Mouse (Mus musculus): ENCODE measurements around the gene Id3. TPM values are rescaled to one million over a fixed set of nuclear protein-coding genes. Genes with fewer than 3 reads are reported as not detected.

Gene Id3
- polyA plus RNA-seq, 1 experiment = 33.8 TPM

DNA sequence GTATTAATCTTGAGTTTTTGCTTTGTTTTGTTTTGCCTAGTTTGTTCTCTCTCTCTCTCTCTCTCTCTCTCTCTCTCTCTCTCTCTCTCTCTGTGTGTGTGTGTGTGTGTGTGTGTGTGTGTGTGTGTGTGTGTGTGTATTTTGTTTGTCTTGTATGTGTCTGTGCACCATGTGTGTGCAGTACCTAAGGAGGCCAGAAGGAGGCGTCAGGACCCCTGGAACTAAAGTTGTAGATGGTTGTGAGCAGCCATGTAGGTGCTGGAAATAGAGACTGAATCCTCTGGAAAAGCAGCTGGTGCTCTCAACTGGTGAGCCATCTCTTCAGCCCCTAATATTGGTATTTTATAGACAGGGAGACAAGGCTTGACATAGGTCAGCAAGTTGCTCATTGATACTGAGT, 13.5 kb upstream of the Id3 start:
- Histone ChIP-seq H3K4me1 (ENCODE audit: control insufficient read depth, insufficient read depth, low read length) (no peaks in the 10 kb centered on the region; the same call in 1 of the 2 replicates), H3K27ac (ENCODE audit: control insufficient read depth, insufficient read depth, low read depth, low read length, poor library complexity) (no peak overlapping the region), H3K4me3 (replicated peaks; ENCODE audit: control insufficient read depth, low read depth, low read length) (no peak overlapping the region)
- 69% methylated on average over 1 of the region's 1 CpGs for WGBS
- TF ChIP-seq POLR2A (IDR thresholded peaks at IDR 0.05; ENCODE audit: borderline replicate concordance, control insufficient read depth, low read depth, low read length) (no peak), CTCF (IDR thresholded peaks at IDR 0.05; ENCODE audit: control insufficient read depth, insufficient read depth, low read length) (no peak)

DNA sequence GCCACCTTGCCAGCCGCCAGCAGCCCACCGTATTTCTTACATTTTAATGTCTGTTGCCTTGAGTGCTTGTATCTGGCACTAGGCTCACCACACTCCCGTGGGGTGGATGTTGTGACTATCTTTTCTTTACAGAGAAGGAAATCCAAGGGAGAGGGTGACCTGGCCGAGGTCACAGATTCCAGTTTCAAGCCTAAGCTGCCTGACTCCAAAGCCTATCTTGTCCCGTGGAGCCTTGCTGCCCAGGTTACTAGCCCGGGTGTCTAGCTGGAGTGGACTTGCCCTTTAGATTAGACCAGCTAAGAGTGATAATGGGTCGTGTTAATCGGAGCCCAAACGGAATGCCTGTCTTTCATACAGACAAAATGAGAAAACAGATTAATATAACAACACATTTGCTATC, 9.5 kb upstream of the Id3 start:
- 28% methylated on average over 9 of the region's 9 CpGs for WGBS
- no peaks in the 10 kb centered on the region for H3K4me1 ChIP-seq (ENCODE audit: control insufficient read depth, insufficient read depth, low read length)
- H3K27ac ChIP-seq (ENCODE audit: control insufficient read depth, insufficient read depth, low read depth, low read length, poor library complexity) = no peak overlapping the region
- no peak overlapping the region for H3K4me3 ChIP-seq (replicated peaks; ENCODE audit: control insufficient read depth, low read depth, low read length)
- TF ChIP-seq POLR2A (IDR thresholded peaks at IDR 0.05; ENCODE audit: borderline replicate concordance, control insufficient read depth, low read depth, low read length) = no peak
- no peak for TF ChIP-seq CTCF (IDR thresholded peaks at IDR 0.05; ENCODE audit: control insufficient read depth, insufficient read depth, low read length)

DNA sequence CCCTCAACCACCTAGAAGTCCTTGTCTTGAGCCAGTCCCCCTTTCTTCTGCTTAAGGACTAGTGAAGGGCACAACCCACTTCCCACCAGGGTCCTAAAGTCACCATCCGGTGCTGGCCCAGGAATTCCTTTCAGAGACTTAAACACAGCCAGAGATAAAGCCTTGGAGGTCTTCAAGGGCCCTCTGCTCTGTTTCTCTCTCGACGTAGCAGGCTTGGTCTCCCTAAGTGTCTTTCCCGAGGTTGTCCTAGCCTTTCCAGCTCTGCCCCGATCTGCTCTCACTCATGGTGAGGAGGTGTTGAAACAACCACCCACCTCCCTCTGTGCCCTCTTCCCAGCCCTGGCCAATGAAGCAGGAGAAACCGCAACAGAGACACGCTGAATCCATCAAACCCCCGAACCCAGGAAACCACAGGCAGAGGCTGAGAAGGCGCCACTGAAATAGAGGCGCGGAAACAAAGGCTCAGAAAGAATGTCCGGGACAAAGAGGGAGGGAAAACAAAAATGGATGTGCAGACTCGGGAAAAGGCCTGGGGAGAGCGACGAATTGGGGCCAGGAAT, 8.8 kb upstream of the Id3 start:
- no peak overlapping the region for H3K4me3 ChIP-seq (replicated peaks; ENCODE audit: control insufficient read depth, low read depth, low read length)
- no peak overlapping the region for H3K27ac ChIP-seq (ENCODE audit: control insufficient read depth, insufficient read depth, low read depth, low read length, poor library complexity)
- H3K4me1 ChIP-seq (ENCODE audit: control insufficient read depth, insufficient read depth, low read length) = no peaks in the 10 kb centered on the region
- WGBS = 1% methylated on average over 15 of the region's 15 CpGs
- TF ChIP-seq POLR2A (IDR thresholded peaks at IDR 0.05; ENCODE audit: borderline replicate concordance, control insufficient read depth, low read depth, low read length) (no peak), CTCF (IDR thresholded peaks at IDR 0.05; ENCODE audit: control insufficient read depth, insufficient read depth, low read length) (no peak)

DNA sequence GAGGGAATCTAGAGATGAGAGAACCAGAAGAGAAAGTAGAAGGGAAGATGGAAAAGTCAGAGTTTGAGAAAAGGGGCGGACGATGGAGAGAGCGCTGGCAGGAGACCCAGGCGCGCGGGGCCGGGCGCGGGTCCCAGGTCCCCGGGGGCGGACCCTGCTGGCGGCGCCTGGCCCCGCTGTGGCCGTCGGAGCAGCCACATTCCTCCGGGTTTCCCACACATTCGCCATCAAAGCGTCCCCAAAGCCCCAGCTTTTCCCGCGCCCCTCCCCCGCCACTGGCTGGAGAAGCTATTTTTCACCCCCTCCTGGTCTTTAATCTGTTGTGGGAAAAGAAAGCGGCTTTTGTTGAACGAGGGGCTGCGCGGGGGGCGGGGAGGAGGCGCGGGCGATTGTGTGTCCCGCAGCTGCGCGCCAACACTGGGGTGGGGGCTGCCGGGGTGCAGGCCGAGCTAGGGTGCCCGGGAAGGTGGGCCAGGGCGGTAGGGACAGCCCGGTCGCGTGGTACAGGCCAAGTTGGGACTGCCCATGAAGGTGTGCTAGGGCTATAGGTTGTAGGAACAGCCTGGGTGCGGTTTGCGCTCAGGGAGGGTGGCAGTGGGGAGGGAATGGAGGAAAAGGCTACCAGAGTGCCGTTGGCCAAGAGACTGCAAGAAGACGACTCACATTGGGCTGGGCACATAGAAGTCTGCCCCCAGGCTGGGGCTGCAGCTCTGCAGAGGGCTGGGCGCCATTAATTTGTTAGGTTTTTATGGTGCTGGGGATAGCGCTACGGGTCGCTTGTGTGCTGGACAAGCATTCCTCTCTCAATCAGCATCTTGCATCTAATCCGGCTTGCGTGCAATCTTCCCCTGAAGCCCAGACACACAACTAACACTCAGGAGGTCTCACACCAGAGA, 8.1 kb upstream of the Id3 start:
- Histone ChIP-seq H3K4me3 (replicated peaks; ENCODE audit: control insufficient read depth, low read depth, low read length) (no peak overlapping the region), H3K27ac (ENCODE audit: control insufficient read depth, insufficient read depth, low read depth, low read length, poor library complexity) (no peak overlapping the region), H3K4me1 (ENCODE audit: control insufficient read depth, insufficient read depth, low read length) (no peaks in the 10 kb centered on the region)
- TF ChIP-seq CTCF (IDR thresholded peaks at IDR 0.05; ENCODE audit: control insufficient read depth, insufficient read depth, low read length) (no peak), POLR2A (IDR thresholded peaks at IDR 0.05; ENCODE audit: borderline replicate concordance, control insufficient read depth, low read depth, low read length) (no peak)
- WGBS = 16% methylated on average over 50 of the region's 50 CpGs

DNA sequence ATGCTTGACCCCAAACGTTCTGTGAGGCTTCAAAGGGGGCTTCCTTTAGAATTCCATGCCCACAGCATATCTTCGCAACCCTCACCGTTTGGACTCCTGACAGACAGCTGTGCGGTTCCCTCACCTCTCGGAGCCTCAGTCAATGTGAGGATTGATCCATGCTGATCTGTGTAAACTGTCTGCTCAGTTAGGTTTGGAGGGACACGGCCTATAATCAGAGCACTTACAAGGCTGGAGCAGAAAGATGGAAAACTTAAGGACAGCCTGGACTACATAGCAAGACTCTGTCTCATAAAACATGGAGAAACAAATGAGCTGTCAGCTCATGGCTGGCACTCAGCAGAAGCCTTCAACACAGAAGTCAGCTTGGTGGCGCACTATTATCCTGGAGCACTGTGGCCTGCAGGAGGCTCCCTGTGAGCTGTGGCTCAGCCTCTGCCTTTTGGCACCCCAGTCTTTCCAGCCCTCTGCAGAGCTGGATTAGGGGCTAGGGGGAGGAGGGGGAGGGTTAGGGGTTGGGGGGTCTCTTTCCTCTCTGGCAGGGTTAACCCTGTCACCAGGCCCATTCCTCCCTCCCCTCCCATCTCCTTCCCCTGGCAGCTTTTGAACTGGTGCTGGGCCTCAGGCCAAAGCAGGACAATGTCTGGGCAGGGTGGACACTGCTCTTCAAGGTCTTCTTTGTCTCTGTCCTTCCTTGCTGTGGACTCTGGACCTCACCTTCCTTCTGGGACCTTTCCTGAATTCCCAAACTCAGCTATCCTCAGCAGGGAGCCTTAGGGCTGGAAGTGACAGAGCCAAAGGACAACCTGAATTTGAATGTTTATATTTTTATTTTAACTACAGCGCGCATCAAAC, 7.2 kb upstream of the Id3 start:
- no peak overlapping the region for H3K27ac ChIP-seq (ENCODE audit: control insufficient read depth, insufficient read depth, low read depth, low read length, poor library complexity)

DNA sequence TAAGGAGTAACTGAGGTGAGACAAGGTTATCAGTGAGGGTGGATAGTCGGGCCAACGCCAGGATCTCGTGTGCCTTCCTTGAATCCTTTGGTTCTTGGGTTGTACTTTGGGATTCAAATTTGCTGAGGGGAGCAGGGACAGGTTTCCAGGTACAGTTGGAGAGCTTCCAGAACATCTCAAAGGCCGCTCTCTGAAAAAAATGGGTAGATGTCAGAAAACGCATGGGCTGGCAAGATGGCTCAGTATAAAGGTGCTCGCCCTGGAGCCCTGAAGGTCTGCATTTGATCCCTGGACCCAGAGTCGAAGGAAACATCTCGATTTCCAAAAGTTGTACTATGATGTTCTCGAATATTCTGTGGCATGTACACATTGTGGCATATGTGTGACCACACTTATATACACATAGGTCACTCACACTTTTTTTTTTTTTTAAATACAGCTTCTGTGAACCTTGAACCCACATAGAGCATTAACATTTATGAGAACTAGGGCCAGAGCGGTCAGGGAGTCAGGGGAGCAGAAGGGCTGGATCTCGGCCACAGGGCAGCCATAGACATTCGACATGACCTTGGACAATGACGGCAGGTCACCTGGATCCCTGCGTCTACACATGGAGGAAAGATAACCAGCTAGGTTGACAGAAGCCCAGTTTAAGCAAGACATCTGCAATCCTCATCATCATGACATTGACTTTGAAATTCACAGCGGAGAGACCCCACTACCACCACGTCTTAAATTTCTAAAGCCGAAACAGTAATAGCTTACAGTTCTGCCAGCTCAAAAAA, 3.8 kb upstream of the Id3 start:
- no peaks in the 10 kb centered on the region for H3K4me1 ChIP-seq (ENCODE audit: control insufficient read depth, insufficient read depth, low read length)
- TF ChIP-seq CTCF (IDR thresholded peaks at IDR 0.05; ENCODE audit: control insufficient read depth, insufficient read depth, low read length) (no peak), POLR2A (IDR thresholded peaks at IDR 0.05; ENCODE audit: borderline replicate concordance, control insufficient read depth, low read depth, low read length) (no peak)
- no peak overlapping the region for H3K27ac ChIP-seq (ENCODE audit: control insufficient read depth, insufficient read depth, low read depth, low read length, poor library complexity)

More for the DNA sequence above, 7.2 kb upstream of the Id3 start:
- TF ChIP-seq POLR2A (IDR thresholded peaks at IDR 0.05; ENCODE audit: borderline replicate concordance, control insufficient read depth, low read depth, low read length) (no peak), CTCF (IDR thresholded peaks at IDR 0.05; ENCODE audit: control insufficient read depth, insufficient read depth, low read length) (no peak)
- WGBS = 79% methylated on average over 9 of the region's 9 CpGs
- Histone ChIP-seq H3K4me1 (ENCODE audit: control insufficient read depth, insufficient read depth, low read length) (no peaks in the 10 kb centered on the region), H3K4me3 (replicated peaks; ENCODE audit: control insufficient read depth, low read depth, low read length) (no peak overlapping the region)

DNA sequence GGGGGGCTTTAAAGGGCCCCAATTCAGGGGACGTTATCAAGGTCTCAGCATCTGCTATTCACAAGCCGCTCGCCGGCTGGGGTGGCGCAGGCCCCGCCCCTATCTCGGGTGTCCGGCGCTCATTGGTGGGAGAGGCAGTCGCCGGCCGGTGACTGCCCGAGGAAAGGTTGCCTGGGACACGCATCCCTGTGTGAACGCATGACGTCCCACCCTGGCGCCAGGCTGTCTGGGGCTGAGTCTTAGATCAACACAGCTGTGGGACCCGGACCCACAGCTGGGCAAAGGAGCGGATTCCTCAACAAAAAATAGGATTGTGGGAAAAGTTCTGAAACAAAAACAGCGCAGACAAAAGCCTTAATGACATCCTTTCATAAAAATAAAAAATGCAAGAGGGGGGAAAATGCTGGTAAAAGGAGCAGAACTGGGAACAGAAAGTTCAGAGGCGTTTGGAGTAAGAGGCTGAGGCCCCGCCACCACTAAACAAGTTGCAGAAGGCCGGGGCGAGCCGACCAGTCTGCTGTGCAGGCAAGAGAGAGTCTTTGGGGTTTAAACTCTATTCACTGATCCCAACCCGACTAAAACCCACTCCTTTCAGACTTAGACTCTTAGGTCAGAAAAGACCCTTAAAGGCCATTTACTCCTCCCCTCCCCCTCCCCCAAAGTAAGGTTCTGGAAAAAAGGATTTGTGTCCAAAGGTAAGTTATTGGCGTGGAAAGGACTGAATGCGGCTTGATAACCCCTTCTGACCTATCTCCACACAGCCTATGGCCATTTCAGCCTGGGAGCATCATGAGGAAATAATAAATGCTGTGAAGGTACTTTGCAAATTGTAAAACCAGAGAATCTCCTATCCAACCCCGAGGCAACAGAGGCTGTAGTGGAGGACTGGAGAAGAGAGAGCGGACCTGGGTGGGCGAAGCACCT, 2.7 kb upstream of the Id3 start:
- no peak overlapping the region for H3K27ac ChIP-seq (ENCODE audit: control insufficient read depth, insufficient read depth, low read depth, low read length, poor library complexity)
- no peak for TF ChIP-seq CTCF (IDR thresholded peaks at IDR 0.05; ENCODE audit: control insufficient read depth, insufficient read depth, low read length)
- TF ChIP-seq POLR2A (IDR thresholded peaks at IDR 0.05; ENCODE audit: borderline replicate concordance, control insufficient read depth, low read depth, low read length) = no peak
- WGBS = 17% methylated on average over 31 of the region's 31 CpGs
- no peak overlapping the region for H3K4me3 ChIP-seq (replicated peaks; ENCODE audit: control insufficient read depth, low read depth, low read length)
- no peaks in the 10 kb centered on the region for H3K4me1 ChIP-seq (ENCODE audit: control insufficient read depth, insufficient read depth, low read length)

More for the DNA sequence above, 3.8 kb upstream of the Id3 start:
- H3K4me3 ChIP-seq (replicated peaks; ENCODE audit: control insufficient read depth, low read depth, low read length) = no peak overlapping the region
- 66% methylated on average over 17 of the region's 17 CpGs for WGBS
